Mouse (Mus musculus): ENCODE data around the gene Gm7168.
"Not testable (repeated sequence)": the region's sequence is repeated elsewhere in the genome, so short reads cannot be mapped to it uniquely, and the experiment has no call there.

Gm7168 gene

DNA sequence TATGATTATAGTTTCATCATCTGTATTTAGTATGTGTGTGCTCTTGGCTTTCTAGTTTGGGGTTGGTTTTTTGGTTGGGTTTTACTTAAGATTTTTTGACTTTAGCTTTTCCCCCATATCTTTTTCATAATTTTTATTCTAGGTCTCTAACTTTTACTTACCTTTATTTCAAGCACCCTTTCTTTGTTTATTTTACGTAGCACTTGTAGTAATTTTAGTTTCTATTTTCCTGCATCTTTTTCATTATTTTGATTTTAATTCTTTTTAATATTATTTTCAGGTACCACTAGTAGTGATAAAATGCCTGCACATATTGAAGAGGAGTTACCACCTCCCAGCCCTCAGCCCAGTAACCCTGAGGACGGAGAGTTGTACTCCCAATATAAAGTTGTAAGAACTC, at the start of gene Gm7168:
Gene Gm7168 (plus strand): TSS at position 301 of the 400 bp plus-strand sequence.
- not testable (repeated sequence) for DNase-seq

- no peak for DNase-seq
These were observed 49.3 kb upstream of the Gm7168 start for GRCm38 (mm10) chr17:13898838-13899237.

GRCm38 (mm10) chr17:13899241-13899640, 48.9 kb upstream of the Gm7168 start:
- no peak for DNase-seq

DNA sequence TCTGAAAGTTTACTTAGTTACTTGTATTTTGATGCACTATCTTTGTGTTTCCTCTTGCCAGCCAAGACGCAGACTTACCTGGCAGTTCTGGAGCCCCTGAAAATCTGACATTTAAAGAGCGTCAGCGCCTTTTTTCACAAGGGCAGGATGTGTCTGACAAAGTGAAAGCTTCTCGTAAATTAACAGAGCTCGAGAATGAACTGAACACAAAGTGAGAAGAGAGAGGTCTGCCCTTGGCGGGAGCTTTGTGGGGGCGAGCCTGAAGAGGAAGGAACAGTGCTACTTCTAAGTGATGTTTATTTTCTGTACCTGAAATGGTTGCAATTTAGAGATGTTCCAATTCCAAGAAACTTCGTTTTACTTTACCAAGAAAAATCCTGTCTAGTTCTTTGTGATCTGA, 44.4 kb upstream of the Gm7168 start:
- no peak for DNase-seq

DNA sequence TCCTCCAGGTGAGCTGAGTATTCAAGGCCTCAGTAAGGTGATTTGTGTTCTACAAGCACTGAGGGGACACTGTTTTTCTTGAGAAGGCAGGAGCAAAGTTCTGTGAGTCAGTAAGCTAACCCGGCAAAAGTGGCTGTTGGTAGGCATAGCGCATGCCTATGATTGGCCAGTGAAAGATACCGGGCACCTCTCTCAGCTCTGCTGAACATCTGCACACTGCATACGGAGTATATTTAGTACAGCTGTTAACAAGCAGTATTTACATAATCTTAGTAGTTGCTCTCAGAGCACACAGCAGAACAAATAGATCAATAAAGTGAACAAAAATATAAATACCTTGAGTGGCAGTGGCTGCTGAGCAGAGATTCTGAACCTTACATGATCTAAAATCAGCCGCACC, 41.1 kb upstream of the Gm7168 start:
- DNase-seq, result no peak

GRCm38 (mm10) chr17:13907681-13908080, 40.5 kb upstream of the Gm7168 start:
- DNase-seq, result no peak

DNA sequence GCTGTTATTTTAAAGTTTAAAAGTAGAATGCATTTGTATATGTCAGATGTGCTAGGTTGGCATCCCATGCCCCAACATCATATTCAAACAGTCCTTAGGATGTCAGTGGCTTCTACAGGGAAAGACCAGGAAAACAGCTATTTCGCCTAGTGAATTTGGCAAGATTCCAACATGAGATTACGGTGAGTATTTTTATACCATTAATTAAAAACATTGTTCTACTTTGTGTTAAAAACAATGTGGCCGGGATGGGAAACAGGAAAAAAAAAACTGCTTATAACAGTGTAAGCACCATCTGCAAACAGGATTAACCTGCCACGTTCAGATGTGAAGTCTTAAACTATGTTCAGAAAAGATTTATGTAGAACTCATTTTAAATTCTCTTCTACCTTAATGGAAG, 34.2 kb upstream of the Gm7168 start:
- DNase-seq, result no peak

- DNase-seq, result no peak
These were observed 33.6 kb upstream of the Gm7168 start for GRCm38 (mm10) chr17:13914531-13914930.

GRCm38 (mm10) chr17:13920771-13921170, 27.4 kb upstream of the Gm7168 start:
- DNase-seq, result no peak

DNA sequence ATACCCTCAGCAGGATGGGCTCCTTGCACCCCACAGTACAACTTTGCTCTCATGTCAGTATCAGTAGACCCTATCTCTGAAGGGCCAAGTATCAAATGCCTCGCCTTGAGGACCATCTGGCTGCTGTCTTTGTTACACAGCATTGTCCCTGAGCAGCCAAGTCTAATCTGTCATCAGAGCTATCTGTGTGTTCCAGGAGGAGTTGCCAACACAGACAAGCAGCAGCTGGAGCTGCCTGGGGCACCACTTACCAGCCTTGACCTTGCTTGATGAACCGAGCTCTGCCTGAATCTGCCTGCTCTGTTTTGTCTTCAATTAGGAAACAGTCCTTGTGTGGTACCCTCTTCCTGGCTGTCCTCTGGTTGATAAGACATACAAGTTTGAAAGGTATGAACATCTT, 24.8 kb upstream of the Gm7168 start:
- no peak for DNase-seq

GRCm38 (mm10) chr17:13924588-13924987, 23.6 kb upstream of the Gm7168 start:
- DNase-seq, result no peak

GRCm38 (mm10) chr17:13925931-13926330, 22.2 kb upstream of the Gm7168 start:
- no peak for DNase-seq

DNA sequence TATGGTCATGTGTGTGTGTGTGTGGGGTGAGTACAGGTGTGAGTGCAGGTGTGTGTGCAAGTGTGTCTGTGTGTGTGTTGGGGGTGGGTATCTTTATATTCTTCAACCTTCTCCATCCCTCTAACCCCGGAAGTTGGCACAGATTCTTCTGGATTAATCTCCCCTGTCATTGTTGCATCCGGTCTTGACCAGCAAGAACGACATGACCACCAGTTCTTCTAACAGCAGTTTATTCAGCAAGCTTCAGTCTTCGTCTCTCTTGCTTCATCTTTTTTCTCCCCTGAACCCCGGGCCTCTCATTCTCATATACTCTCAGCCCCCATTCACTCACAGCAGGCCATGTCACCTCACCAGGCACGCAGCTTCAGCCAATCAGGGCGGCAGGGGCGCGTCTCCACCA, 17.8 kb upstream of the Gm7168 start:
- DNase-seq, result no peak

- DNase-seq, result not testable (repeated sequence)
These were observed 12.8 kb upstream of the Gm7168 start for GRCm38 (mm10) chr17:13935364-13935763.

DNA sequence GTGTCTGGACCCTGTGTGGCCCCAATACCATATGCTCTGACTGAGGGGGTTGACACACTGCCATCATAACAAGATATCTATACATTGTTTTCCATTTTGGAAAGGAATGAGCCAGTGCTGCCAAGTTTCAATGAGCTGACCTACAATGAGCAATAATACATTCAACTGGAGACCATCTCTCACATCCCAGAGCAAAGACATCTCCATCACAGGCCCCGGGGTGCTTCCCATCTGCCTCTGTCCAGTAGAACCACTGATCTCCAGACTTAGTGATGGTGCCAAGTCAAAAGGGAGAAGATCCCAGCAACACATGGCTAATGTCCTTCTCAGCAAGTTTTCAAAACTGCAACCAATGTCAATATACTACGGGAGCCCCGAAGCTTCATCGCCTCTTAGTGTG, 10.4 kb upstream of the Gm7168 start:
- no peak for DNase-seq

- no peak for DNase-seq
These were observed 9.5 kb upstream of the Gm7168 start for GRCm38 (mm10) chr17:13938652-13939051.

DNA sequence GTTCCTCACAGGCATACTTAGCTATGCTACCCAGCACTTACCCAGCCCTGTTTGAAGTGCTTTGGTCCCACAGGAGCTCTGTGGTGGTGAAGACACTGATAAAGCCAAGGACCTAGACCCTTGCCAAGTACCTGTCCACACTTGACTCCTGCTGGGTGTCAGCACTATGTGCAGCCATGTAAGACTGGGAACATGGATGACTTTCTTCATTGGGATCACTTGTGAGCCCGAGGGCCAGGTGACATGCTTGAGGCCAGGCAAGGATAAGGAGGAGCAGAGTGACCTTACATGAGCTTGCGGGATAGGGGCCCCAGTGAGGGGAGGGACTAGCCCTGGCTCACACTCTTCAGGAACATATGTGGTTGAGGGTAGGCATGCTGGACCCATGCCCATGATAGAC, 8.9 kb upstream of the Gm7168 start:
- not testable (repeated sequence) for DNase-seq

GRCm38 (mm10) chr17:13940487-13940886, 7.7 kb upstream of the Gm7168 start:
- no peak for DNase-seq

DNA sequence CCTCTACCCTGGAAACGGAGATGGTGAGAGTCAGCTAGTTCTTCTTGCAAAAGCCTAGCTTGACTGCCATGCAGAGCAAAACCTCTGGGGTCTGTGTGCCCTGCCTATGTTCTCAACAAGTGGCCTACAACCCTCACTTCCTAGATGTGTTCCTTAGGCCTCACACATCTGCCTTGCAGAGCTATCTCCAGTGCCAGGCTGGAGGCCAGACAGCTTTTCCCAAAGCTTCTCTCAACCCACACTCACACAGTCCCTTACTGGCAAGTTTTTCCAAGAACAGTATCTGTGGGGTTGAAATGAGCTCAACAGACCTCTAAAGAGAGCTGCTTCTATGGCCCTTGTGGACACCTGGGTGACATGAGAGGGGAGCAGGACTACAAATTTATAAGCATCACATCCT, 3.4 kb downstream of the Gm7168 start:
- not testable (repeated sequence) for DNase-seq

DNA sequence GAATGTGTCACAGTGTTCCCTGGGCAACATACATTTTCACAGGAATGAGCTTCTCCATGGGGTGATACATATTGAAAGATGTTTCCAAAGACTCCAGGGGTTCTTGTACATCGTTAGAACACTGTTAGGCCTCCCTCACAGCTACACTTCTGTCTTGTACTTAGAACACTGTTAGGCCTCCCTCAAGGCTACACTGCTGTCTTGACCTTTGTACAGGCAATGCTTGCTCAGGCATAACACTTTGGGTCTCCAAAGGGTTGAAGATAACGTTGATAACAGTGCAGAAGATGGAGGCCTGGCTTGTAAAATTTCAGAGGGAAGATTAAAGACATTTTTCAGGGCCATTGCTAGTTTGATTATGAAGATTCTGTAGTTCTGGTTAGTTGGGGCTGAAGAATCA, 10.0 kb downstream of the Gm7168 start:
- DNase-seq, result not testable (repeated sequence)

- not testable (repeated sequence) for DNase-seq
These were observed 14.1 kb downstream of the Gm7168 start for GRCm38 (mm10) chr17:13962245-13962644.

DNA sequence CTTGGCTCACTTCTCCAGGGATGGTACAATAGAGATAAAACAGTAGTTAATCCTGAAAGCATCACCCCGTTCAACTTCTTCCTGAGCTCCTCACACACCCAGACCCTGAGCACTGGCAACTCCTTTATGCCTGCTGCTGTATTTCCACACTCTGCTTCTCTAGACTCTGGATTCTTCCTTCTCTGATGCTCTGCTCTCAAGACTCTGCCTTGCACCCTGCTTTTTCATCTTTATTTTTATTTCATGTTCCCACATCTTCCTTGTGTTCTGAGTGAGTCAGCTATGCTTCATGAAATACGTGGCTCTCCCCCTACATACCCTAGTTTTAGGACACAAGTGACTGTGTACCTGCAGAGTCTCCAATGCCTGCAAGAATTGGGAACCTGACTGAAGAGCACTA, 16.9 kb downstream of the Gm7168 start:
- not testable (repeated sequence) for DNase-seq

DNA sequence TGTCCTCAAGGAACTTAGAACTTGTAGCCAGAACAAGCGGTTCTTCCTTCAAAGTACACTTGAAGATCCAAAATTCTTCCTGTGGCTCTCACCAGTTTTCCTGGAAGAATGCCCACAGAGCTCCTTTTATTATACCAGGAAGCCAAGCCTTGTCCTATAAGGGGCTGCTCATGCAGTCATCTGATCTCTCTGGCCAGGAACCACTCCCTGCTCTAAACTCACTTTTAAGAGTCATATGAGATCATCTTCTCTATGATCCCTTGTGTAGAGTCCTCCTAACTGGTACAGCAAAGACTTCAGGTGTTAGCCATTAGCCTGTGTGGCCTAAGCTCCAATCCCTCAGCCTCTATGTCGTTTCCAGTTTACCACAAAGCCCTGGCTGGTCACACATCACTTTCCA, 21.7 kb downstream of the Gm7168 start:
- DNase-seq, result not testable (repeated sequence)

- not testable (repeated sequence) for DNase-seq
These were observed 22.6 kb downstream of the Gm7168 start for GRCm38 (mm10) chr17:13970796-13971195.

- no peak for DNase-seq
These were observed 39.5 kb downstream of the Gm7168 start for GRCm38 (mm10) chr17:13987690-13988089.

GRCm38 (mm10) chr17:13993425-13993824, 45.3 kb downstream of the Gm7168 start:
- not testable (repeated sequence) for DNase-seq

All from right cerebral cortex, postnatal 4 days (tissue).